Mouse (Mus musculus) monocyte, adult 2 months (primary cell): Measurements from ENCODE around the gene Lamb3.

Source experiments
- DNase-seq, 2 experiments: peaks; one replicate each; pipeline ENCODE4 v3.0.0; 2022; ENCODE audit warnings: low spot score in 2 of 2, low read depth in 1 of 2

Gene Lamb3

GRCm38 (mm10) chr1:193207503-193207902, at the start of gene Lamb3:
Gene Lamb3 (plus strand): TSS chr1:193207699.
- DNase-seq = no peak

- no peak for DNase-seq
Measured at GRCm38 (mm10) chr1:193159163-193159562, 48.3 kb upstream of the Lamb3 start.

DNA sequence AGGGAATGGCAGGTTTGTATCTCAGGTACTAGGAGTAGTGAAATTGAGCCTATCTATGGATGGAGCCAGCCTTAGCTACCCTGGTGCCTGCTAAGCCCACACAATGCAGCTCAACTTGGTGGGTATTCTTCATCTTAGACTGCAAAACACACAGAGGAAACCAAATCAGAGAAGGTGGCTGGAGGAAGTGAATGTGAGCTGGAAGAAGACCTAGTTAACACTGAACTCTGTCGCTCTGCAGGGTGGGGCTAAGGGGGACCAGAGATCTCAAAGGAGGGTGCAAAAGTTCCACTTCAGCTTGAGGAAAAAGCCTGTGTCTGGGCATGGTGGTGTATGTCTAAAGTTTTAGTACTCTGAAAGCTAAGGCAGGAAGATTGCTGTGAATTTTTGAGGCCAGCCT, 47.9 kb upstream of the Lamb3 start:
- no peak for DNase-seq

DNA sequence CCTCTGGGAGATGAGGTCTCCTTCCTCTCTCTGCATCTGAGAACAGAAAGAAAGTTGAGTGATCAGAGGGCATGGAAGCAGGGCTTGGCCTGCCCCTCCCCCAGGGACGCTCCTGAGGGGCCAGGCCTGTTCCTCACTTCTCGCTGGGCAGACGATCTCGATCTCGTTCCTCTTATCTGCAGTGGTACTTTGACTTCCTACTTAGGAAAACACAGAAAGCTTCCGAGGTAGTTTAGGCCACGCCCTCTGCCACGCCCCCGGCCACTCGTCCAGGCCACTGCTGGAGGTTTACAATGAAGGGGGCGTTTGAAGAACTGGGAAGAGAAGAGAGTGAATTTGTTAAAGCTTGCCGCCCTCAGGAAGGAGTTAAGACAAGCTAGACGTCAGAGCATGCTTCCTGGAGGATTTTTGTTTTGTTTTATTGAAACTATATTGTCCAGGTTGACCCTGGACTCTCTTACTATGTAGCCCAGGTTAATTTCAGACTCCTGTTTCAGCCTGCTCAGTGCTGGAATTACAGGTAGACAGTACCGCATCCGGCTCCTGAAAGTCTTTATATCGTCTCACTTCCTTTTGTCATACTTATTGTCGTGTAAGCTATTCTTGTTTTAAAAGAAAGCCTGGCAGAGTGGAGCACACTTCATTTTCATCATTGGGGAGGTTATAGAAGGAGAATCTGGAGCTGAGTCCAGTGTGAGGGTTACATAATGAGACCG, 47.0 kb upstream of the Lamb3 start:
- DNase-seq = peak; percentile 14 to 28

DNA sequence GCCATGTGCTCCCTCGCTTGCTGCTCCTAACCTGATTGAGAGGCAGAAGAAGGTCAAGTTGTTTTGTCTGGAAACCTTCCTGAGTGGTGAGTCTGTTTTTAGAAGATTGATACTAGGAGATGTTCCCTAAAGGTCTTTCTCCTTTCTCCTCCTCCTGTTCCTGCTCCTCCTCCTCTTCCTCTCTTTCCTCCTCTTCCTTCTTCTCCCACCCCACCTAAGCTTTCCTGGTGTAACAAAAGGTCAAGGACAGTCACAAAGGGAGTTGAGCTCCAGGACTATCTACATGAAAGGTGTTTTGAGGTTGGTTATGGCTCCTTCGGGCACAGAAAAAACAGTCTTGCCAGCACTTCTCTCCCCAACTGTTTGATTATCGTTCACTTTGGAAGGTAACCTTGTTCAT, 39.8 kb upstream of the Lamb3 start, which contains the start of gene A130010J15Rik:
A130010J15Rik (plus strand) TSS at position 301 of the 400 bp plus-strand sequence.
- no peak for DNase-seq

GRCm38 (mm10) chr1:193169228-193169627, 38.3 kb upstream of the Lamb3 start:
- no peak for DNase-seq

DNA sequence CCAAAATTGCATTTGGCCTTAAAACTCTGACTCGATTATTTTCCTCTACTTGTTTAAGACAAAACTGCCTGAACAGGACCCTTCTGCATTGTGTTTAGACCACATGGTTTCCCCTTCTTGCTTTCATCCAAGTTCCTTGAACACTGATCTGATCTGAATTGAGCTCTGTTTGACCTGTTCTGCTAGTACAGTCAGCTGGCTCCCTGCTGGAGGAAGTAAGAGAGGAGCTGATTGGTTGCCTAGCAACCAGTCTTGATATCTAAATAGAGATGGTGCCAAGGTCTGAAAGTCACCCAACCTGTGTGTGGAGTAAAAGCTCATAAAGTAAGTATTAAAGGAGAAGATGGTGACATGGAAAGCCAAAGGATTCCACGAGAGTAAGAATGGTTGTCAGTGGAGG, 37.6 kb upstream of the Lamb3 start:
- DNase-seq = no peak

DNA sequence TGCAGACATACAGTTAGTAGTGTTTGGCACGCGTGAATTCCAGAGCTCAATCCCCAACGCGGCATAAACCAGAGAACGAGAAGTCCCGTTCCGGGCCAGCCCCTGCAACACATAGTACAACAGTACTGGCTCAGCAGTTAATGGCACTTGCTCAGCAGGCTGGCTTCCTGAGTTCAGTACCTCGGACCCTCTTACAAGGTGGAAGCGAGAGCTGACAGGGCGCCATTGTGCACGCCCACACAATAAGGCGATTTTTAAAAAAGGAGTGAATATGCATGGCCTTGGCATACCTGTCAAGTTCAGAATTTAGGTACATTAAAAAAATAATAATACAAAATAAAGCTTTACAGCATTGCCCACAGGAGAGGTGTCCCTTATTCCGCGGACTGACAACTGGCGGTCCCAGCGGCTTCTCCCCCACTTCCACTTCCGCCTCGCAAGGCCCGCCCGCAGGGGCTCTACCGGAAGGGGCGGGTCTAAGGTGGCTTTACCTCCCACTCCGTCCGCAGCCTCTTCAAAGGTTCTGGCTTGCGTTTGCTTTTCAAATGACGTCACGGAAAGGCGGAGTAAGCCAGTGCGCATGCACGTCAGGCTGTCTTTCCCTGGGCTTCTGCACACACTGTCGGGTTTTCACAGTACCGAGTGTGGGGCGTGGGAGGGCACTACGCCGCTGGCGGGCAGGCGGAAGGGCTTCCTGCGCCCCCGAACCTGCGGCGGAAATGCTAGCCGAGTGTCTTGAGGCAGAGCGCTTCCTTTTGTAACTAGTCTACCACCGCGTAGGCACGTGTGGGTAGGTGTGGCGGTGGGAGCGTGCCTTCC, 34.3 kb upstream of the Lamb3 start:
- peak; percentile 86 to 93 for DNase-seq

DNA sequence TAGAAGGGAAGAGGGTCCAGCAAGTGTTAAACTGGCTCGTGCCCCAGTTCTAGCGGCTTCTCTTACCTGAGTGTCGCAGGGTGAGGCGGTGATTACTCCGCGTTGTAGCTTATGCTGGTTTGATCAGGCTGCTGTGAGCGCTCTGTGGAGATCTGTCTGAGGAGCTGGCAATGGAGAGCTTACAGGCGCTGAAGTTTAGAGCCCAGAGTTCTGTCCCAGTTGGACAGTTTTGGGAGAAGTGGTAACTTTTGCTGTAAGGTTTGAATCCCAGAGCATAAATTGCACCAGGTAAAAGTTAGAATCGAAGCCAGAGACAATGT, 33.7 kb upstream of the Lamb3 start:
- no peak for DNase-seq

GRCm38 (mm10) chr1:193174143-193174733, 33.3 kb upstream of the Lamb3 start:
- no peak for DNase-seq

DNA sequence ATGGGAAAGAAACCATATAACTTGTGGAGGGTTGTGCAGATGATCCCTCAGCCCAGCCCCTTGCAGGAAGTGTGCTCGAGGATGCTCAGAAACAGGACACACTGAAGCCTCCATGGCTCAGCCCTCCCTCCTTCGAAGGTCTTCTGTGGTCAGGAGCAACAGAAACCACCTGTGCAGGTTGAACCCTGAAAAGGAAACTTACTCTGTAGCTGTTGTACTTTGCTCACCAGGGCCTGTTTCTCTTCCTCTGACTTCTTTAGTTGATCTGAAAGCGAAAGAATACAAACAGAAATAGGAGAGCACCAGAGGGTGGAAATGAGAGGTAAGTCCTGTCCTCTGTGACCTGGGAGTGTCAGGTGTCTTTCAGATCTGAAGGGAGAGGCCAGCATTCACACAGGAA, 26.4 kb upstream of the Lamb3 start:
- DNase-seq = no peak

- no peak for DNase-seq
Measured at GRCm38 (mm10) chr1:193188257-193188656, 19.2 kb upstream of the Lamb3 start.

DNA sequence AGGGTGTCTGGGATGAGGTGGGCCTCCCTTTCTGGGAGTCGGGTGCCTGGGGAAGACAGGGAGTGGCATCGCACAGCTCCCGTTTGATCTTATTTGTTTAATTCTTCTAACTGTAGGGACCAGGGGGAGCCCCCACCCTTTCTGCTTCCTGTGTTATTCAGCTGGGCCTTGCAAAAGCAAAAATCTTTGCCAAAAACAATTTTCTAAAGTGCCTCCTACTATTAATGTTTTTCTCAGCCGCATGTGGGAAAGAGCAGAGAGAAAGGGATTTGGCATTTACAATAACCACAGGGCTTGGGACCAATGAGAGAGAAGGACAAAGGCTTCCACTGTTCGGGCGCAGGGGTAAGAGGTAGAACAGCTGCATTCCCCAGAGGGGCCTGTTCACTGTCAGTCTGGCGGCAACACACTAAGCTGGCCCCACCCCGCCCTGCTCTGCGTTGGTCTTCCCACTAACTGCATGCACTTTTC, 18.3 kb upstream of the Lamb3 start:
- DNase-seq = no peak

GRCm38 (mm10) chr1:193189771-193190170, 17.7 kb upstream of the Lamb3 start:
- DNase-seq = no peak

DNA sequence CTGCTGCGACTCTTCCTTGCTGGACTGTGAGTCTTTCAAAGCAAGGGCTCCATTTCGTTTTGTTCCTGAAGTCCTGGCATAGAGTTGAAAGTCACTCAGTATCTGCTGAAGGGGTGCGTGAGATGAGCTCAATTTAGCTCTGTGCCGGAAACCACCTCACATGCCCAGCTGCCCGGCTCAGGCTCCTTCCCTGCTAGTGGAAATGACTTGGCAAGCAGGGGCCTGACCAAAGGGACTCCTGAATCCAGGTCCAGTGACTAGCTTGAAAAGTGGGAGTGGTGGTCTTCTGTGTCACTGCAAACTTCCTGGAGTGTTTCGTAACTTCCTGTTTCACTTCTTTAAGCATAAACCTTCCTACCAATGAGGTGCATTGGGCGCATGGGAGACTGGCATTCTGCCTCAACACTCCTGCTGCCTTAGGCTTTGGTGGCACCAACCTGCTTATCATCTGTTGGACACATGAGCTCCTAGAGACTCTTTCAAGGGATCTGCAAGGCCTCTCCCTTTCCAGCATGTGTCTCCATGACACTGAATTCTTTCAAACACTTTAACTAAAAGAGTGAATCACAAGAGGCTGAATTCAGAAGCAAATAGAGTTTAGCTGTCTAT, 15.7 kb upstream of the Lamb3 start:
- DNase-seq = peak in 1 of 2 experiments; percentile 13

- DNase-seq = no peak
Measured at GRCm38 (mm10) chr1:193194416-193195140, 12.9 kb upstream of the Lamb3 start.

DNA sequence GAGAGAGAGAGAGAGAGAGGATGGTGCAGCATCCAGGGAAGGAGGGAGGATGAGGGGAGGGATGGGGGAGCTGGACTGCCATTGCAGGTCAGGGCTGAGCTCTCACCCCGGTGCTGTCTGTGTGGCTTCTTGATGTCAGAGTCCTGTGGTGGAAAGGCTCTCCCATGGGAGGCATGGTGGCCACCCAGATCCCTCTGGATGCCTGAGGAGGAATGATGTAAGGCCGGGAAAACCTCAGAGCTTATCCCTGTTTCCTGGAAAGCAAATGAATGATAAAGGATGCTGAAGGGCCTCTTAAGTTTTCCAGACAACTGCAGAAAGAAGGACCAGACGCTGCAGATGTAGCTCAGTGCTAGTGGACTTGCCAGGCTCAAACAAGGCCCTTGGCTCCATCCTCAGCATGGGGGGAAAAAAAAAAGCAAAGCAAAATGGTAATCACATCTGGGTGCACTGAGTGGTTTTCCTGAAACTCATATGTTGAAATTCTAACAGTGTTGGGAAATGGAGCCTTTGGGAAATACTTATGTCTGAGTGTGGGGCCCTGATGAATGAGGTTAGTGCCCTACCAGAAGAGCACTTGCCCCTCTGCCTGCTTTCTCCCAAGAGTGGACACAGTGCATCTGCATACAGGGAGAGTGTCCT, 12.2 kb upstream of the Lamb3 start:
- no peak for DNase-seq

GRCm38 (mm10) chr1:193197494-193198205, 9.8 kb upstream of the Lamb3 start:
- no peak for DNase-seq

- DNase-seq = no peak
Measured at GRCm38 (mm10) chr1:193198312-193198711, 9.2 kb upstream of the Lamb3 start.
